Mouse (Mus musculus) lung, postnatal 36 days (tissue): Measurements from ENCODE around the gene Fbll1.
A peak's percentile ranks its signal among the peaks of the same experiment; 100 is the strongest.

Source experiments
- DNase-seq: peaks from one replicate; pipeline ENCODE4 v3.0.0; 2022; ENCODE audit warnings: mixed read lengths

Fbll1 gene

DNA sequence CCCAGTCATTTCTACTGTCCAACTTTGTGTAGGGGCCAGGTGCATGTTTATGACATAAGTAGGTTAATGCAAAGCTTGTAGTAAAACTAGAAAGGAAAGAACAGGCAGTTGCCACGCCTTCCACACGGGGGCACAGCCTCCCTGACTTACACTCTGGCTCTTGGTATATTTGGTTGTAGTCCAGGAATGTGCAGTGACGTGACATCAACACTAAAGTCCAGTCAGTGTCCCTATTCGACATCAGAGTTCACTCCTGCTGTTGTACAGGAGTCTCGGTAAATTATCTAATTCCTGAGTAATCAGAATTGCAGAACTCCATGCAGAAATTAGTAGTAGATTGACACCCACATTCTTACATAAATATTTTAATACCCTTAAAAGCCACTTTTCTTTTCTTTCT lies 15.6 kb downstream of the Fbll1 start:
- no peak for DNase-seq

DNA sequence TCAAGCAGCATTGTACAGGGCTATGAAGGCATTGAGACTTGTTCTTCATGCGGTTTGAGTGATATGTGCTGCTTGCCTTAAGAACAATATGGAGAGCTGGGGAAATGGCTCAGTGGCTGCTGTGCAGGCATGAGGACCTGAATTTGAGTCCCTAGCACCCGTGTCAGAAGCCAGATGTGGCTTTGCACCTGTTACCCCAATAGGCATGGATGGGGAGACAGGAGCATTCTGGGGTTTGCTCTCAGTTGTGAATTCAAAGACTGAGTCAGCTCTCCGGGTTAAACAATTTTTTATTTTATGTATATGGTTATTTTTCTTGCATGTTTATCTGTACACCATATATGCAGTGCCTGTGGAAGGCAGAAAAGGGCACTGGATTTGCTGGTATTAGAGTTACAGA lies 16.2 kb downstream of the Fbll1 start:
- DNase-seq: no peak

DNA sequence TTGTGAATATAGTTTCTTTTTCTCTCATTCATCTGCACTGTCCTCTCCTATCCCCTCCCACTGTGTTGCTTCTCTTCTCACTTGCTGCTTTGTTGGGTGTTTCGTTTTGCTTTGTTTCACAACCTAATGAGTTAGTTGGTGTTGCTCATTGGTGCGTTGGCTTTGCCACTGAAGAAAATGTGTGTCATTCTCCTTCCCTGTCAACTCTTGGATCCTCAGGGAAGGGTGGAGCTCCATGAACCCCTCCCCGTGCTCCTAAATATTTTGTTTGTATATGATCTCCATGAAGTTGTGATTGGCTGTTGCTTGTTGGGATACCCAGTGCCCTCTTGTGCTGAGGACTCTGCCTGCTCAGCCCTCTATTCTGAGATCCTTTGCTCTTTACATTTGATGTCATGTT lies 18.3 kb downstream of the Fbll1 start:
- DNase-seq: peak; percentile 9

DNA sequence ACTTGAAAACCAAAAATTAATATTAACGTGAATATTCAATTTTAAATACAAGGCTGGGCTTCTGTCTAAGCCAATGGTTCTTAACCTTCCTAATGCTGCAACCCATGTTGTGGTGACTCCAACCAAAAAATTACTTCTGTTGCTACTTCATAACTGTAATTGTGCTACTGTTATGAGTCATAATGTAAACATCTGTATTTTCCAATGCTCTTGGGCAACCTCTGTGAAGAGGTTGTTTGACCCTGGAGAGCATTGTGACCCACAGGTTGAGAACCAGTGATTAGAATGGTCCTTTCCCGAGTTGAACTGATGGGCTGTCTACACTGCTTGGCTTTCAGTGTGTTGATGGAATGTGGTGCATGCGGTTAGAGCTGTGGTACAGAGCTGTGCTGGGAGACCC lies 22.2 kb downstream of the Fbll1 start:
- peak; percentile 44 for DNase-seq

DNA sequence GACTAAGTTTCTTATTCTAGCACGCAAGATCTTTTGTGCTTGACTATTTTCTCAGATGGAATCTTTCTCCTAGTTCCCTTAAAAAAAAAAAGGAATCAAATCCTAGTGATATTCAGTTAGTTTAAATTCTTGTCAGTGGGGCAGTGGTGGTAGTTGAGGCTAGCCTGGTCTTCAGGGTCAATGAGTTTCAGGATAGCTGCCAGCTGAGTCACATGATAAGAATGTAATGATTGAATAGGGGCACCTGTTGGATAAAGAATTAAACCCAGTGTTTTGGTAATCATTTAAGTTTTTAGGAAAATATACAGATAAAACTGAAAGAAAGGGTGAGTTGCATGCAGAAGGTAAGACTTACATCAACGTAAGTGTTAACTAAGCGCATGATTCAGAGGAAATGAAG lies 23.1 kb downstream of the Fbll1 start:
- no peak for DNase-seq

DNA sequence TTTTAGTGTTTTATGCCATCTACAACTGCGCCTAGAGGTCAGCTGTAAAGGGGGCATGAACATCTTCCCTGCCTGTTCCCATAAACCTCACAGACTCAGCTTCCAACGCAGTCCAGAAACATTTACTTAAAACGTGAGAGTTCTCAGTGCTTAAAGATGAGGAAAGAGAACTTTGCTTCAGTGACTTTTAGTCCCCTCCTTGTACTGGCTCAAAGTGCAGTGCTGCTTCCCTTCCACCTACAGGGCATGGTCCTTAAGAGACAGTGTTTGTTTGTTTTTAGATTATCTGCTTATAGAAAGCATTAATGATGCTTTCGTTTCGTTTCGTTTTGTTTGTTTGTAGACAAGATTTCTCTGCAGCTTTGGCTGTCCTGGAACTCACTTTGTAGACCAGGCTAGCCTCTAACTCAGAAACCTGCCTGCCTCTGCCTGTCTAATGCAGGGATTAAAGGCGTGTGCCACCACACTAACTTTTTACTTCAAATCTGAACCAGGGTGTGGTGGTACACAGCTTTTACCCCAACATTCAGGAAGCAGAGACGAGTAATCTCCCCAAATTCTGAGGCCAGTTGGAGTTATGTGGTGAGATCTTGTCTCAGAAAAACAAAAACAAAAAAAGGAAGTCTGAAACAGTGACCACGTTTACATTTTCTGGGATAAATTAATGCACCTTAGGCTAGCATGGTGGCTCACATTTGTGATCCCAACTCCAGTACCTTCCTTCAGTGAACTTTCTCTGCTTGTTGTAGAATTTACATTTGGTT lies 27.8 kb downstream of the Fbll1 start:
- no peak for DNase-seq

DNA sequence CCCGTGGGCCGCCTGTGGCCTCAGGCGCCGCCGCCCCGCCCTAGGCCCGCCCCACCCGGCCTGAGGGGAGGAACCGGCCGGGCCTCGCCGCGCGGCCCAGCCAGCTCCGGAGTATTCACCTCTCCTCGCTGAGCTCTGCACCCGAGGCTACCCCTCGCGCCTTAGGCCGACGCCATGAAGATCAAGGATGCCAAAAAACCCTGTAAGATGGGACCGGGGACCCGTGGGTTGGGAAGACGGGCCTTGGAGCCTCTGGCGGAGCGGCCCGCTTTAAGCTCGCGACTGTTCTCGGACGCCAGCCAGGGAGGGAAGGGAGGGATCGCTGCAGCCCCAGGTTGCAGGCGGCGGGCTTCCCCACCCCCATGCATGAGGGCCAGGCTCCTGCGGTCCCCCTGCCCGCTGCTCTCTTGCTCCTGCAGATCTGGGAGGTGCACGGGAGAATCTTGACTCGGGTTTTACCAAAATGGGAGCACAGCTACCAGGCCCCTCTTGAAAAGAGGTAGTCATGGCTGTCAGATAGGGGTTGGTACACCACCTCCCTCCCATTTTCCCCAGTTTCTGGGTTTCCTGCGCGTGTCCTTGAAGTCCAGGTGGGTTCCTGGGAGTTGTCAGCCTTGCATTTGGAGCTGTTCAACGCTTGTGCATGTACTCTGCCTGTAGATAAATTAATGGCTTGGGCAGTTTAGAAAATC lies 28.8 kb downstream of the Fbll1 start:
- DNase-seq: peak; percentile 76

DNA sequence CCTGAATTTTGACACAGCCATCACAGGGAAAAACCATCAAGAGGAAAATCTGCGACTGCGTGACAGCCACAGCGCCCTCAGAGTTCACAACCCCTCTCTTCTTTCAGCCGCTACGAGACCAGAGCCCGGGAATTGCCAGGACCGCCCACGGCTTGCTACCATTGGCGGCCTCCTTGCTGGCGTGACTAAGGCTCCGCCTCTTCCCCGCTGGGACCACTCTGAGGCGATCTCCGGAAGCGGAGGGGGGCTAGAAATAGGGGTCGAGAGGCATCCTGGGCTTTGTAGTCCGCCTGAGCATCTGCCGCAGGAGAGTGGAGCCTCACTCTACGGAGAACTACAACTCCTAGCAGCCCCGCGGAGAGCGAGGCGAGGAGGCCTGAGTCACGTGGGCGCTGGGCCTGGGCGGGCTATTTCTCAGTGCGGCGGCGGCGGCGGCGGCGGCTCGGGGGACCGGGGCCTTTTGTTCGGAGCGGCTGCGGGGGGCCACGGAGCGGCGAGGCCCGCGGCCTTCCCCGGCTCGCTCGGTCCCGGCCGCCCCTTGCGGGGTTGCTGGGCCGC lies 29.4 kb downstream of the Fbll1 start, which contains the start of gene Pank3:
Gene Pank3 (plus strand): TSS at position 297 of the 558 bp plus-strand sequence.
- DNase-seq: peak; percentile 99

DNA sequence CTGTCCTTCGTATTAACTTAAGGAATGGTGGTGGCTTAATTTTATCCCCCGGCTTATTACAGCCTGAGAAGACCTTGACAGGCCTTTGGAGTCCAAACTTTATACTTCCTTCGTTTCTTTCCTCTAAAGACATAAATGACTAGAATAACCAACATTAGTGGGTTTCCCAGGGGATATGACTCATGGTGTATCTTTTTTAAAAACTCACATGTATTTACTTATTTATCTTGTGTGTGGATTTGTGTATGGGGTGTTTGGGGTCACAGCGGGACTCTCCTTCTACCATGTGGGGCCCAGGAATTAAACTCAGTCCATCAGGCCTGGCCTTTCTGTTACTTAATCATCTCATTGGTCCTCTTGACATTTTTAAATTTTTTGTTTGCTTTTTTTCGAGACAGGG lies 31.8 kb downstream of the Fbll1 start:
- no peak for DNase-seq

DNA sequence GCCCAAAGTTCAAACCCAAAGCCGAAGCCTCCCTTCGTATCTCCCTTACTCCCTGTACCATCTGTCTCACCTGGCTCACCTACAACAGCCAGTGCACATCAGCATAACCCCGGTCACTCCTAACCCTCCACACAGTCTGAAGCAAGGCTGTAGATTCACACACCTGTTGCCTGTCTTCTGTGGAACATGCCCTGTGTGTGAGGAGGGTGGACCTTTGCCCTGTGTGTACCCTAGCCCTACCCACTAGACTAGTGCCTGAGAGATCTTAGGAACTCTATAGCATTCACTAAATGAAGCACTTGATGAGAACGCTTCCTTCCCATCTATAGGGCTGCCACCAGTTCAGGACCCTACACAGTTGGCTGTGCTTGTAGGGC lies 38.1 kb downstream of the Fbll1 start:
- no peak for DNase-seq

DNA sequence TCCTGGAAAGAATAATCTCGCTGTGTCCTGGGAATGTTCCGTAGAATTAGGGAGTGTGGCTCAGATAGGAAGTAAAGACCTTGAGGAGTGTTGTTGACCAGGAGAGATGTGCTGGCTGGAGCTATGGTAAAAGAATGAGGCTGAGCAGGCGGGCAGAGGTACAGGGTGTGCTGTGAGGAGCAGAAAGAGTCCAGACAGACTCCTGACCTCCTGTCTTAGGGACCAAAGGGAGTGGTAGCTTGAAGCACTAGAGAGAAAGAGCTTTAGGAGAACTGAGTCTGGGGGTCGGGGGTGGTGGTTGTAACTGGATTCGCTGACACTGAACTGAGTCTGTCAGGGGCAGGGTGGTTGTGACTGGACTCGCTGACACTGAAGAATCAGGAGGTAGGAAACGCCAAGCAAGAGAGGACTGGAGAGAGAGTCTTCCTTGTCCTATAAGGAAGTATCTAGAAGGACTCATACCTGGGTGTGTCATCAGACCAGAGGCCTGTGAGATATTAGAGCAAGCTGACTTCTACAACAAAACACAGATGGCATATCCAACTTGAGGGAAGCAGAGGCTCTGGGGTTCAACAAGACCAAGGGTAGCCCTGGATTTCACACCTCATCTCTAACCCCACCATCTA lies 38.6 kb downstream of the Fbll1 start:
- DNase-seq: no peak

DNA sequence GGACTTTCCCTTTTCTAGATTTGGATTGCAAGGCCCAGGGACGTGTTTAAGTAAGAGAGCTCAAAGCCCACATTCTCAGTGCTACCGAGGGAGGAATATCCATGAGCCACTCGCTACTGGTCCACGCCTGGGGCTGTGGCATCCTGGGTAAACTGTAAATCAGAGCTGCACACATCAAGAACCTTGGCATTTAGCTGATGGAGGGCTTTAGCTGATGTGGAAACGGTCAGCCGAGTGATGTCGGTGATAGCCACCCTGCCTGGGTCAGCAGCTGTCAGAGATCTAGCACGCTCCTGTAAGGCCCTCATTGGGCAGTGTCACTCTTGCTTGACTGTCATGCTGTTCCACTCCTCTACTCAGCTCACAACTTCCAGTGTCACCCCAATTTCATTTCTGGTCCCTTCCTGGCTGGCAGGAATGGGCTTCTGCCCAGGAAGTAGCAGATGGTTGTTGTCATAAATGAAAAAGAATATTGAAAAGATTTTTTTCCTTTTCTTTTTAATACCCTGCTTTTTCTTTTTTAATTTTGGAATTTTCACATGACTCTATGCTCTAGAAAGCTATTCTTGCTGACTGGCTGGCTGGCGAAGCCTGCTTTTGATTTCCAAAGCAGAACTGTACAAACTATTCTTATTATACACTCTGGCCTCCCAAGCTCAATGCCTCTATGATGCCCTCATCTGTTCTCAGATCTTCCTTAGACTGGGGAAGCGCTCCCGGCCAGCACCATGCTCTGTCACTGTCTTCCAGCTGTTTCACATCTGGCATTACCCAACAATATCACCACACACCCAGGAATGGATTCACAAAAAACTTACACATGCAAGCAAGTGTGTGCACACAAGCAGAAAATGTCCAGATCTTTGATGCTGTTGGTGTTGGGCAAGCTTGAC lies 42.0 kb downstream of the Fbll1 start:
- no peak for DNase-seq

DNA sequence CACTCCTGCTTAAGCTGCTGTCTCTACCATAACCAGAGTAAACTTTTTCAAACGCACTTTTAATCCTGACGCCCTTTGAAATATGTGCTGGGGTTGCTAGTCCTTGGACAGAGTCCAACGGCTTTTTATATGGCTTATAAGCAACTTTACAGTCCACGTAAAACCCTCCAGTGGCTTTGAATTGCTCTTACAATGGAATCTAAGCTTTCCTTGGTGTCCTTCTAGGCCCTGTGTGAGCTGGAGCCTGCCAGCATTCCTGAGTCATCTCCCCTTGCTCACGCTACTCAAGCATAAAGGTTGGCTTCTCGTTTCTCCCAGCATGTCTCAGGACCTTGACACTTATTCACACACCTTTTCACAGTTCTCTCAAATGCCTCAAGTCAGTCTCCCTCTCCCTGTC lies 43.1 kb downstream of the Fbll1 start:
- DNase-seq: no peak

DNA sequence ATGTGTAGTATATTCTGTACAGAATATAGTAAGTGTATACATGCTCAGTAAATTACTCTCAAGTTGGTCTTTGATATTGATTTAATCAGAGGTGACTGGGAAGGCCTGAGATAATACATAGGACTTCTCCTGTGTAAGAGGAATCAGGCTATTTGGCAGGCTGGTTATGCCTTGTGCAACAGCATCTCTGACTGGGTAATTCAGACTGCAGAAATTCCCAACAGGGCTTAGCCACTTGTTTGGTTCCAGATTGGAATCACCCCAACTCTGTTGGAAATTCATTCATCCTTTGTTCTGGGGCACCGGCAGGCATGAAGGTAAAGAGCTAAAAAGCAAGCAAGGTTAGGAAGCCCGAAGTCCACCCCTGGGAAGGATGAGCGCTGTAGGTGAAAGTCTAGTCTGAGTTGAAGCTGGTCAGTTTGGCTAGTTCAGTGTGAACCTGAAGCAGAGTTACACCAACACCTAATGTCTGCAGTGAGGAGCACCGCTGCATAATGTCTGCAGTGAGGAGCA lies 43.7 kb downstream of the Fbll1 start:
- DNase-seq: no peak

DNA sequence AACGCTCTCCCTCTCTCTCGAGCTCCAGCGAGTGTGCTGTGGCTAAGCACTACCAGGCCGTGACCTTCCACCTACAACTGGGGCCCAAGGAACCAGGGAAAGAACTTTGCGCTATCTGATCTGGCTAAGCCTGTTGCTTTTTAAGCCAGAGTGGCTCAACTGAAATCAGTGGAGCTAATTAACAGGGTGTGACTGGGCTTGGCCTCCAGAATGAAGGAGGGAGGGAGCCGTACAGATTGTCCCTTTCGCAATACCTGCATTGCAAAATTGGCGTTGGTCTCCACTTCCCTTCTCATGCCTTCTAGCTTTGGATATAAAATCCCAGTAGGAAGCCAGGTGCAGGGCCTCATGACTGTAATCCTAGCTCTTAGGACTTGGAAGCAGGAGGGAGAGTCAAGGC lies 48.1 kb downstream of the Fbll1 start:
- peak; percentile 92 for DNase-seq
